Mouse (Mus musculus) forebrain, embryonic 11.5 days (tissue): ENCODE measurements at regions not wholly inside any gene's neighbourhood (a gene's known extent, or its start where the extent isn't known, plus 50 kb on each side); places are given as distances from the start of the nearest gene placed in this dataset.
"Not testable (repeated sequence)": the region's sequence is repeated elsewhere in the genome, so short reads cannot be mapped to it uniquely, and the experiment has no call there.

ENCODE experiments used
- ATAC-seq: fragments of 200-750 bp; cut with Nextera tagmentation; replicated peaks from 2 replicates; pipeline ENCODE4 v1.8.0; 2017; ENCODE audit warnings: moderate TSS enrichment; ENCODE audit not compliant: low FRiP score
- DNase-seq: peaks from one replicate; pipeline ENCODE4 v3.0.0-alpha.2; 2017; ENCODE audit warnings: low spot score
- H3K27ac ChIP-seq: fragments of 300-500 bp; sonication (generic); 2 replicates; pipeline ENCODE4 v1.5.1; 2014; ENCODE audit warnings: low read depth, low read length
- H3K27me3 ChIP-seq: fragments of 300-500 bp; sonication (generic); 2 replicates; pipeline ENCODE4 v1.6.1; 2014; ENCODE audit warnings: mild to moderate bottlenecking, low read length, mixed read lengths; ENCODE audit not compliant: control insufficient read depth, insufficient read depth
- H3K36me3 ChIP-seq: fragments of 300-500 bp; sonication (generic); 2 replicates; pipeline ENCODE4 v1.6.1; 2014; ENCODE audit warnings: mild to moderate bottlenecking, low read length, moderate library complexity, mixed read lengths; ENCODE audit not compliant: control insufficient read depth, insufficient read depth
- H3K4me1 ChIP-seq: fragments of 300-500 bp; sonication (generic); replicated peaks from 2 replicates; pipeline ENCODE4 v1.6.1; 2014; ENCODE audit warnings: low read length, mixed read lengths; ENCODE audit not compliant: control insufficient read depth, insufficient read depth
- H3K4me2 ChIP-seq: fragments of 300-500 bp; sonication (generic); 2 replicates; pipeline ENCODE4 v1.6.1; 2014; ENCODE audit warnings: low read depth, mild to moderate bottlenecking, low read length, moderate library complexity, mixed read lengths; ENCODE audit not compliant: severe bottlenecking
- H3K4me3 ChIP-seq: fragments of 300-500 bp; sonication (generic); 2 replicates; pipeline ENCODE4 v1.5.1; 2014; ENCODE audit warnings: low read depth, low read length
- H3K9ac ChIP-seq: fragments of 300-500 bp; sonication (generic); 2 replicates; pipeline ENCODE4 v1.6.1; 2014; ENCODE audit warnings: low read length
- H3K9me3 ChIP-seq: fragments of 300-500 bp; sonication (generic); 2 replicates; pipeline ENCODE4 v1.6.1; 2016; ENCODE audit warnings: low read length, mixed read lengths; ENCODE audit not compliant: control insufficient read depth
- WGBS: fragments of 180-500 bp; shearing (Covaris S2); extraction: QIAGEN DNeasy Blood & Tissue Kit; methylation state at CpG from one replicate; pipeline ENCODE4 v1.1.7; 2014; 5-methylcytosine and 5-hydroxymethylcytosine counted together

DNA sequence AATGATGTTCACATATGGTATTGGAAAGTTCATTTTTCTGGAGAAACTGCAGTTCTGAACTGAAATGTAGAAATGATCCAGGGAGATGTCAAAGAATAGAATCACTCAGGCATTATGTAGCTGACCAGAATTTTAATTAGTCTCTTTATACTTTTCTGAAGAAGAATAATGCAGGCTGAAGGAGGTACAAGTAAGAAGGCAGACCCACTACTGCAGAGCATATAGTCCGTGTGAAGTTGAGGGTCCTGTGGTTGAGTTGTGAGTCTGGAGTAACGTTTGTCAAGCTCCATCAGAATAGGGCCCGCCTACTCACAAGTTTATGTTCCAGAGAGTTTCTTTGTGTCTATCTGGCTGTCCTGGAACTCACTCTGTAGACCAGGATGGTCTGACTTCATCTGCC is 575.8 kb upstream of the Cobl start:
- 0 out of 2 replicates have a peak overlapping the region, but pooled peaks have one; percentile 37 for H3K27ac ChIP-seq
- ATAC-seq = peak; percentile 84
- no peaks in the 10 kb centered on the region for H3K4me1 ChIP-seq
- H3K27me3 ChIP-seq = no peaks in the 10 kb centered on the region
- H3K9ac ChIP-seq = no peak overlapping the region
- no peak overlapping the region for H3K4me2 ChIP-seq
- DNase-seq = no peak
- WGBS = 38% methylated on average over 3 of the region's 3 CpGs
- H3K4me3 ChIP-seq = no peak overlapping the region
- no peaks in the 10 kb centered on the region for H3K36me3 ChIP-seq
- no peaks in the 10 kb centered on the region for H3K9me3 ChIP-seq

DNA sequence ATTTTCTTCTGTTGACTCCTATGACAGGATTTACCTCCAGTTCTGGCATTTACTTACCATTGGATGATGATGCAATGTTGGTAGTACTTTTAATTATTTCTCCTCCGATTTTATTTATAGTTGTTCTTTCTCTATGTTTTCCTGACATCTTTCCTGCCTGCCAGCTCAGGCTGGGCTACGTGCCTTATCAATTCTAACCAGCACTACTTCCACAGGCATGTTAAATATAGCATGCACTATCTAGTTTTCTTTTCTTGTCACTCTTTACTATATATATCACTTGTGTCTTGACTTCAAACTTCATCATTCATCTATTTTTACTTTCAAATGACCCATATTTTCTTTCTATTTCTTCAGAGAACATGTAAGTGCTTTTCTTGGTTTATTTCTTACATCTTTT is 567.7 kb upstream of the Cobl start:
- WGBS = 87% methylated on average over 2 of the region's 2 CpGs
- Histone ChIP-seq H3K27ac (no peak overlapping the region), H3K4me1 (no peaks in the 10 kb centered on the region), H3K36me3 (no peaks in the 10 kb centered on the region), H3K9ac (no peak overlapping the region), H3K9me3 (no peaks in the 10 kb centered on the region), H3K4me3 (no peak overlapping the region), H3K27me3 (no peaks in the 10 kb centered on the region), H3K4me2 (no peak overlapping the region)
- DNase-seq = no peak
- ATAC-seq = no peak

DNA sequence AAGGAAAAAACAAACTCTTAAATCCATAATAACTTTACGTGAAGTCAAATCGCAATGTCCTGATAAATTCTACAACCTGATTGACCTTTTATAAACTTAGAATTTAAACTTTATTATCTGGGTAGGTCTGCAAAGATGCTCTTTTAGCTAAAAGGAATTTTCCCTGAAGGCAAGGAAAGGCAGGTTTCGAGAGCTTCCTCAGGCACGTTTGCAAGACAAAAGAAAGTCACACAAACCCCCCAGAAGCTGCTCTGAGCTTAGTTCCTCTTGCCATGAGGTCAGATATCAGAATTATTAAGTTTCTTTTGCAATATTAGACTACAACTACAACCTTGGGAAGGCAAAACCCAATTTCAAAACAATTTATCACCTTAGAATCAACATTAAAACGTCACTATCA is 544.1 kb upstream of the Cobl start:
- H3K4me3 ChIP-seq, H3K4me2 ChIP-seq: not testable (repeated sequence)

DNA sequence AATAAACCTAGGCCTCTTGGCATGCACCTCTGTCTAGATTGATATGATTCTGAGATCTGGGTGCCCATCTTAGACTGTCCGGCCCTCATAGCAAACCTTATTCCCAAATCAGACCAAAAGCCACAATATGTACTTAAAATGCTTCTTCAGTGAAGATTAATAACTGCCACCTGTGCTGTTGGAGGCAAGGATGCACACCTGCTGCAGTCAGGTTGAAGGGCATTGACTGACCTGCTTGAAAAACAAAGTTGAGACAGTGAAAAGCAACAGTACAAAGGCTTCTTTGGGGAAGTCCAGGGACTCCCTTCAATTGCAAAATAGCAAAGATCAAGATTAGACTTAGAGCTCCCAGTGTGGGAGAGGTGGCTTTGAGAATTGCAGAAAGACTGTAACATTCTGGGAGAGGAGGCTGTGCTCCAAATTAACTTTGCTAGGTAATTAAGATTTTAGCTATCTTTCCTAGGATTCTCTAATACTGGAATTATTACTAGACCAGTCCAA is 541.8 kb upstream of the Cobl start:
- WGBS = 91% methylated on average over 1 of the region's 1 CpGs
- H3K4me2 ChIP-seq, H3K4me1 ChIP-seq, H3K36me3 ChIP-seq, ATAC-seq, H3K27ac ChIP-seq, H3K9ac ChIP-seq, H3K9me3 ChIP-seq, H3K4me3 ChIP-seq, DNase-seq, H3K27me3 ChIP-seq: not testable (repeated sequence)

More for the DNA sequence above, 544.1 kb upstream of the Cobl start:
- H3K36me3 ChIP-seq, H3K4me1 ChIP-seq, H3K27me3 ChIP-seq, ATAC-seq, H3K27ac ChIP-seq, DNase-seq, H3K9me3 ChIP-seq, H3K9ac ChIP-seq: not testable (repeated sequence)
- 56% methylated on average over 5 of the region's 5 CpGs for WGBS

DNA sequence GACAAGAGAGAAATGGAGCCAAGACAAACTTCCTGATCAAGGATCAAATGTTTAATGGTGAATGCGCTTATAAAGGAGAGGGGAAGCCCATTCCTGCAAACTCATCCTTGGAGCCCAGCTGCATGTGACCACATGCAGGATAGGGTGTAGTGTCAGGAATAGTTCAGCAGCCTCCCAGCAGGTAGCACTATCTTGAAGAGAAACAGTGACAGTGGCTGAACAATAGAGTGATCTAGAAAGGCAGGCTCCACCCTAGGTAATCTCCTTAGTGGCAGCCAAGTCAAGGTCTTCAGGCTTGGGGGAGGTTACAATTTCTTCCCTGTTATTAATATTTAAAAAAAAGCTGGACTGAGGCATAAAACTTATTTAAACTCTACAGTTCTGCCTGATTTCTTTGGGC is 540.5 kb upstream of the Cobl start:
- 84% methylated on average over 1 of the region's 1 CpGs for WGBS
- ATAC-seq = no peak
- H3K4me2 ChIP-seq = no peak overlapping the region

DNA sequence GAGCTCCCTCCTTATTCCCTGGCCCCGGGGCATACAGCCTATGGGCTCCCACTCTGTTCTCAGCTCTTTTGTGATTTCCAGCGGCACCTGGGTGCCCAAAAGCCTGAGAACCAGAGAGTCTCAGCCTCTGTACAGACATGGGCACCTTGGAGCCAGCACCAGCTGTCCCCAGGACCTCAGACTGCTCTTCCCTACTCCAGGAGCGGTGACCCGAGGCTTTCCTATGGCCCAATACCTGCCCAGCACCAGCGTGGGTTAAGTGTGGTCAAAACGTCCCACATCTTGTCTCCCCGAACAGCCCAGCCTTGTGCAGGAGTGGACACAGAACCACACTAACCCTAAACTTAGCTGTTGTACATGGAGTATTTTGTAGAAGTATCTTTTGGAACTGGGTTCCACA is 534.5 kb upstream of the Cobl start:
- Histone ChIP-seq H3K9me3 (no peaks in the 10 kb centered on the region), H3K4me3 (no peak overlapping the region), H3K9ac (no peak overlapping the region), H3K4me2 (no peak overlapping the region), H3K27ac (no peak overlapping the region), H3K4me1 (no peaks in the 10 kb centered on the region), H3K36me3 (no peaks in the 10 kb centered on the region), H3K27me3 (no peaks in the 10 kb centered on the region)
- DNase-seq (no peak), ATAC-seq (no peak)
- 88% methylated on average over 7 of the region's 7 CpGs for WGBS

More for the DNA sequence above, 540.5 kb upstream of the Cobl start:
- no peak overlapping the region for H3K9ac ChIP-seq
- DNase-seq = no peak
- no peaks in the 10 kb centered on the region for H3K27me3 ChIP-seq
- no peak overlapping the region for H3K27ac ChIP-seq
- H3K4me3 ChIP-seq = no peak overlapping the region
- H3K4me1 ChIP-seq = no peaks in the 10 kb centered on the region
- H3K36me3 ChIP-seq = no peaks in the 10 kb centered on the region
- no peaks in the 10 kb centered on the region for H3K9me3 ChIP-seq
